Mouse (Mus musculus) neutrophil, adult 83 days (primary cell): Measurements from ENCODE around the gene Sh3pxd2b. TPM values are rescaled to one million over a fixed set of nuclear protein-coding genes. Genes with fewer than 3 reads are reported as not detected.

Experiments used
- total RNA-seq, 2 experiments: library from RNA; stranded (reverse); gene quantifications; one replicate each; pipeline ENCODE4 v1.2.4; 2023

Sh3pxd2b gene
- 1 to 10 TPM; 3.6 to 5.6 TPM for total RNA-seq

DNA sequence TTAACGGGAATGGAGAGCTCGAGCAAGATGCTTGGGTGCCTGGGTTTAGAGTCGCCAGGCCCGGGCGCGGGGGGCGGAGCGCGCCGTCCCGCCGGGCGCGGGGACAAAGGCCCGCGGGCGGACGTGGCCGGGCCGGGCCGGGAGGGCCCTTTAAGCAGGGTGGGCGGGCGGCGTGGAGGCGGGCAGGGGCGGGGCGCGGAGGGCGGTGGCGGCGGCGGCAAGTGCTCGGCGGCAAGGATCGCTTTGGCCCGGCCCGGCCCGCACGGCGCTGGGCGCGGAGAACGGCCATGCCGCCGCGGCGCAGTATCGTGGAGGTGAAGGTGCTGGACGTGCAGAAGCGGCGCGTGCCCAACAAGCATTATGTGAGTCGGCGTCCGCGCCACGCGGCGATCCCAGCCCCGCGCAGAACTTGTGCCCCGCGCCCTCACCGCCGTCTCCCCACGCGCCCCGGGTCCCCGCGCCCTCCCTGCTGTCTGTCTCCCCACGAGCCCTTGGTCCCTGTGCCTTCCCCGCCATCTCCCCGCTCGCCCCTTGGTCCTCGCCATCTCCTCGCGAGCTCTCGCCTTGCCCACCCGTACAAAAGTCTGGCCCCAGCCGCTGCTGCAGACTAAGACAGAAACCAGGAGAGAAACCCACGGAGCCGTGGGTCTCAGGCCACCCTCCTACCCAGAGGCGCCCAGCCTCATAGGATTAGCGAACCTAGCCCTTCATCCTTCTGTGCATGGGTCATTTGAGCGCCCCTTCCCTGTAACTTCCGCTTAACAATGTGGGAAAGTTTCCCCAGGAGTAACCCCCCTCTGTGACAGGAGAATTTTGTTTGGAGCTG lies at the start of gene Sh3pxd2b:
Gene Sh3pxd2b (plus strand): TSS at position 214 of the 826 bp plus-strand sequence.

DNA sequence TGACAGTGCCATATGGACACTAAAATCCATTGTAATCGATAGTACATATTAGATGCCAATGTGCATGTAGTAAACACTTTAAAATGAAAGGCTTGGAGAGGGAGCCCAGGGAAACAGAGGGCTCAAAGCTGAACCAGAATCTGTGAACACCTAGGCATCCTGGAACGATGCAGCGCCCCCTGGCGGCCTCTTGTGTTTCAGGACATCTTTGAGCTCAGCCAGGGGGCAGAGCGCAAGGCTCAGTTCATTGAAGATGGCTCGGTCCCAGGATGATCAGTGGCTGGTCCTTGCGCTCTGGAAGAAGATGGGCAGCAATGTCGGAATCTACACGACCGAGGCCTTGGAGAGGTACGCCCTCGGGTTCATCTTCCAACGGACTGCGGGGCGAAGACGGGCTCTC lies 47.8 kb upstream of the Sh3pxd2b start, which contains the start of gene Hbq1a:
Gene Hbq1a (plus strand): TSS at position 205 of the 400 bp plus-strand sequence.

DNA sequence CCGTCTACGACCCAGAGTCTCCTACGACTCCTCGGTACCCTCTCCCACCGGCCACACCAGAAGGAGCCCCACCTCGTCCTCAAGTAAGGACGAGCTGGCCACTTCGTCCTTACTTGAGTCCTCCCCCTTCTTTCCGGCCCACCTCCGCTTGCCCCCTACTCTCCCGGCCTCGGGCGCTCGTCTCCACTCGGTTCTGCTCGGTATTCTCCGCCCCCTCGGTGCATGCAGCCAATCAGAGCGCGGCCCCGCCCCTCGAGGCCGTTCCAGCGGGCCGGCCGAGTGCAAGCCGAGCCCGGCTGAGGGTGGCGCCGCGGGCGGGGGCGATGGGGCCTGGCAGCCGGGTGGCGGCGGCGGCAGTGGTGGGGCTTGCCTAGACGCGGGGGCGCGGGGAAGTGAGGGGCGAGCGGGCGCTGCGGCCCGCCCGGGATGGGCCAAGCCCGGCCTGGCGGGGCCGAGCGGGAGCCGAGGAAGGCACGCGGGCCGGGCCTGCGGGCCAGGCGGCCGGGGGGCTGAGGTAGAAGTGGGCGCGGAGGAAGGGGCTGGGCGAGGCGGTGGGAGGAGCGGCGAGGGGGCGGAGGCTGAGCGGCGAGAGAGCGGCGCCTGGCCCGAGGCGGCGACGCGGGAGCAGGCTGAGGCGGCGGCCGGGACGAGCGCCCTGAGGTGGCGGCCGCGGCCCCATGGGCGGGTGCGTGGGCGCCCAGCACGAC lies 107.3 kb downstream of the Sh3pxd2b start, which contains the start of gene Ubtd2:
Gene Ubtd2 (plus strand): TSS at position 571 of the 707 bp plus-strand sequence.

Other genes with a start within 250 kb of the Sh3pxd2b start
- gene Il9r, start 147.5 kb upstream of the Sh3pxd2b start, total RNA-seq = under 1 TPM; 0.09 to 0.18 TPM
- 10 to 100 TPM; 12.7 to 13.7 TPM for gene Snrnp25, start 142.4 kb upstream of the Sh3pxd2b start, total RNA-seq
- gene Rhbdf1, start 125.5 kb upstream of the Sh3pxd2b start, total RNA-seq = under 1 TPM; 0.59 to 0.60 TPM
- 1 to 10 TPM; 6.5 to 8.1 TPM for gene Mpg, start 121.3 kb upstream of the Sh3pxd2b start, total RNA-seq
- 10 to 100 TPM; 12.6 to 18.4 TPM for gene Nprl3, start 80.1 kb upstream of the Sh3pxd2b start, total RNA-seq
- not detected for gene Hba-x, start 71.4 kb upstream of the Sh3pxd2b start, total RNA-seq
- gene Hba-a1, start 64.3 kb upstream of the Sh3pxd2b start, total RNA-seq = 1,000 to 10,000 TPM in 1 of 2 experiments, 100 to 1,000 TPM in 1; 698 to 1,330 TPM
- 1 to 10 TPM; 2.6 to 5.5 TPM for gene Hbq1b, start 60.9 kb upstream of the Sh3pxd2b start, total RNA-seq
- gene Hba-a2, start 51.3 kb upstream of the Sh3pxd2b start, total RNA-seq = 100 to 1,000 TPM; 250 to 473 TPM
- gene Hbq1a, start 47.8 kb upstream of the Sh3pxd2b start, total RNA-seq = not detected
- gene Ubtd2, start 107.5 kb downstream of the Sh3pxd2b start, total RNA-seq = 1 to 10 TPM; 1.5 to 2.3 TPM
- 1 to 10 TPM in 1 of 2 experiments, under 1 TPM in 1; 0.57 to 1.3 TPM for gene Efcab9, start 184.3 kb downstream of the Sh3pxd2b start, total RNA-seq
- 100 to 1,000 TPM; 143 to 170 TPM for gene Stk10, start 185.5 kb downstream of the Sh3pxd2b start, total RNA-seq